Mouse (Mus musculus): ENCODE results near the gene Psmb10.

DNA sequence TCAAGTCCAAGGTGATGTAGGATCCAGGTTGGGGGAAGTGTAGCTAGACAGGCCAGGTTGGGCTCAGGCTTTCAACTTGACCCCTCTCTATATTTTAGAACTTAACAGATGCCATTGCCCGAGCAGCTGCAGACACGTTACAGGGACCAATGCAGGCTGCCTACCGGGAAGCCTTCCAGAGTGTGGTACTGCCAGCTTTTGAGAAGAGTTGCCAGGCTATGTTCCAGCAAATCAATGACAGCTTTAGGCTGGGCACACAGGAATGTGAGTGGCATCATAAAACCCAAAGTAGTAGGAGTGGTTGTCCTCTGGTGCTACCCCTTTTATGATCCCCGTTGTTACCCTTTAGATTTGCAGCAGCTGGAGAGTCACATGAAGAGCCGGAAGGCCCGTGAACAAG lies 47.4 kb downstream of the Psmb10 start:
- TF ChIP-seq CTCF (IDR thresholded peaks at IDR 0.05; ENCODE audit: control insufficient read depth, insufficient read depth, low read length) (no peak), POLR2A (IDR thresholded peaks at IDR 0.05; ENCODE audit: borderline replicate concordance, control insufficient read depth, low read depth, low read length) (no peak)
